Mouse (Mus musculus) adrenal gland, adult 8-10 months (tissue): ENCODE results near the gene Mc3r. TPM values are rescaled to one million over a fixed set of nuclear protein-coding genes. Genes with fewer than 3 reads are reported as not detected.

ENCODE experiments used
- DNase-seq: peaks from one replicate; pipeline ENCODE4 v3.0.0; 2022
- total RNA-seq, 4 experiments: library from RNA; stranded (reverse); gene quantifications; 2 replicates each; pipeline ENCODE4 v1.2.4; 2022

The Mc3r gene
- total RNA-seq, 4 experiments from 2014 or later: not detected

DNA sequence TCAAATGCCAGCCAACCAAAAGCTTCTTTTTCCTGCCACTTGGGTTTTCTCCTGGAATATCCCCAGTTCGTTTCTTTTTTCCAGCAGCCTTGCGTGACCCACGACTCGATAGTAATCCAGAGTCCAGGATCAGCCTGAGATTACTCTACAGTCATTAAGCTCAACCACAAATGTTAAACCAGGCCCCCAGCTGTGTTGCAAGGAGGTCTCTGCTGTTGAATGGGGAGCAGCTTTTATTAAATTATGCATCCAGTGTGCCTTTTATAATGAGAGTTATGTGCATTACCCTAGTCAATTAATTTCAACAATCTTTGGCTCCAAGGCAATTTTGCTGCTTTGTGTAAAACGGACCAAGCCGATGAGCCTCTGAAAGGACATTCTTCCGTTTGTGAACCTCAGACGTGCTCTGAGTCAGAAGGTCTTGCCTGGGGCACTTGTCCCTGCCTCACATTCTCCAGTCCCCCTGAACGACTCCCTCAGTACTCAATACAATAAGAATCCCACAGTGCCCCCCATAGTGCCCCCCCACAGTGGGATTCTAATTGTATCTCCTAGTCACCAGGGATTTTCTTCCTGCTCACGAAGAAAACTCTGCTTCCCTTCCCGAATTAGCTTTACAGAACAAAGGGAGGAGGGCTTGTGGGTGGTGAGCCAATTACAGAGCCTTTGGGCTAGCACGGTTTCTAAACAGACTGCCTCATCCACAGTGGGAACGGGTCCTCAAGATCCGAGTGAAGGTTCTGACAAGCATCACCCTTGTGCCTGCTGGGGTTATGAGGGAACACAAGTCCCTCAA is 51.0 kb downstream of the Mc3r start:
- DNase-seq: no peak

Other genes with a start within 250 kb of the Mc3r start
- gene Cbln4, start 205.0 kb upstream of the Mc3r start, total RNA-seq: not detected
- 10 to 100 TPM; 28.5 to 34.3 (median 29.9) TPM for gene Fam210b, start 97.1 kb downstream of the Mc3r start, total RNA-seq
- gene Aurka, start 122.0 kb downstream of the Mc3r start, total RNA-seq: 1 to 10 TPM; 1.8 to 3.2 (median 2.5) TPM
- gene Cstf1, start 122.2 kb downstream of the Mc3r start, total RNA-seq: 10 to 100 TPM; 29.3 to 35.3 (median 33.4) TPM
- under 1 TPM in 3 of 4 experiments, not detected in 1; 0.12 to 0.25 (median 0.19) TPM for gene Cass4, start 145.3 kb downstream of the Mc3r start, total RNA-seq
- 10 to 100 TPM; 77.2 to 92.4 (median 82.4) TPM for gene Rtf2, start 192.1 kb downstream of the Mc3r start, total RNA-seq
- gene Gcnt7, start 210.1 kb downstream of the Mc3r start, total RNA-seq: not detected
- under 1 TPM in 1 of 4 experiments, not detected in 3; 0.38 TPM for gene Fam209, start 224.0 kb downstream of the Mc3r start, total RNA-seq